Mouse (Mus musculus): ENCODE measurements at regions not wholly inside any gene's neighbourhood (a gene's known extent, or its start where the extent isn't known, plus 50 kb on each side); places are given as distances from the start of the nearest gene placed in this dataset.

GRCm38 (mm10) chr10:37280823-37281222 lies 142.1 kb upstream of the Marcks start:
- TF ChIP-seq CTCF (IDR thresholded peaks at IDR 0.05) (no peak), EP300 (IDR thresholded peaks at IDR 0.05) (no peak)
